Mouse (Mus musculus) stomach, embryonic 16.5 days (tissue): ENCODE data around the gene Cog3. TPM values are rescaled to one million over a fixed set of nuclear protein-coding genes. Genes with fewer than 3 reads are reported as not detected.

Experiments
- ATAC-seq: fragments of 200-750 bp; cut with Nextera tagmentation; 2 replicates; pipeline ENCODE4 v1.8.0; 2017; ENCODE audit warnings: moderate number of reproducible peaks, moderate TSS enrichment; ENCODE audit not compliant: insufficient read depth, low FRiP score
- H3K27ac ChIP-seq: fragments of 300-500 bp; sonication (generic); 2 replicates; pipeline ENCODE4 v1.5.1; 2014; ENCODE audit warnings: low read length
- H3K27me3 ChIP-seq: fragments of 300-500 bp; sonication (generic); 2 replicates; pipeline ENCODE4 v1.6.1; 2014; ENCODE audit warnings: low read length, control low read depth, mixed read lengths; ENCODE audit not compliant: control insufficient read depth, insufficient read depth
- H3K36me3 ChIP-seq: fragments of 300-500 bp; sonication (generic); 2 replicates; pipeline ENCODE4 v1.6.1; 2014; ENCODE audit warnings: low read length; ENCODE audit not compliant: control insufficient read depth, insufficient read depth
- H3K4me1 ChIP-seq: fragments of 300-500 bp; sonication (generic); 2 replicates; pipeline ENCODE4 v1.6.1; 2014; ENCODE audit warnings: low read length, control low read depth, mixed read lengths; ENCODE audit not compliant: control insufficient read depth, insufficient read depth
- H3K4me2 ChIP-seq: fragments of 300-500 bp; sonication (generic); 2 replicates; pipeline ENCODE4 v1.6.1; 2014; ENCODE audit warnings: low read depth, low read length, mixed read lengths
- H3K4me3 ChIP-seq: fragments of 300-500 bp; sonication (generic); replicated peaks from 2 replicates; pipeline ENCODE4 v1.5.1; 2014; ENCODE audit warnings: mild to moderate bottlenecking, low read length
- H3K9ac ChIP-seq: fragments of 300-500 bp; sonication (generic); 2 replicates; pipeline ENCODE4 v1.6.1; 2014; ENCODE audit warnings: low read length
- H3K9me3 ChIP-seq: fragments of 300-500 bp; sonication (generic); replicated peaks from 2 replicates; pipeline ENCODE4 v1.6.1; 2016; ENCODE audit warnings: low read length, control low read depth; ENCODE audit not compliant: control insufficient read depth
- WGBS: fragments of 180-500 bp; shearing (Covaris S2); extraction: QIAGEN DNeasy Blood & Tissue Kit; methylation state at CpG from one replicate; pipeline ENCODE4 v1.1.7; 2014; 5-methylcytosine and 5-hydroxymethylcytosine counted together
- polyA plus RNA-seq: library from polyadenylated mRNA; unstranded; fragments of >200 nt; fragmentation: Nextera tagmentation; extraction: Ambion mirVana; gene quantifications from 2 replicates; pipeline ENCODE4 v1.2.1, GENCODE M21; 2015

The Cog3 gene
- 21.7 and 22.1 TPM in 2 replicates for polyA plus RNA-seq

DNA sequence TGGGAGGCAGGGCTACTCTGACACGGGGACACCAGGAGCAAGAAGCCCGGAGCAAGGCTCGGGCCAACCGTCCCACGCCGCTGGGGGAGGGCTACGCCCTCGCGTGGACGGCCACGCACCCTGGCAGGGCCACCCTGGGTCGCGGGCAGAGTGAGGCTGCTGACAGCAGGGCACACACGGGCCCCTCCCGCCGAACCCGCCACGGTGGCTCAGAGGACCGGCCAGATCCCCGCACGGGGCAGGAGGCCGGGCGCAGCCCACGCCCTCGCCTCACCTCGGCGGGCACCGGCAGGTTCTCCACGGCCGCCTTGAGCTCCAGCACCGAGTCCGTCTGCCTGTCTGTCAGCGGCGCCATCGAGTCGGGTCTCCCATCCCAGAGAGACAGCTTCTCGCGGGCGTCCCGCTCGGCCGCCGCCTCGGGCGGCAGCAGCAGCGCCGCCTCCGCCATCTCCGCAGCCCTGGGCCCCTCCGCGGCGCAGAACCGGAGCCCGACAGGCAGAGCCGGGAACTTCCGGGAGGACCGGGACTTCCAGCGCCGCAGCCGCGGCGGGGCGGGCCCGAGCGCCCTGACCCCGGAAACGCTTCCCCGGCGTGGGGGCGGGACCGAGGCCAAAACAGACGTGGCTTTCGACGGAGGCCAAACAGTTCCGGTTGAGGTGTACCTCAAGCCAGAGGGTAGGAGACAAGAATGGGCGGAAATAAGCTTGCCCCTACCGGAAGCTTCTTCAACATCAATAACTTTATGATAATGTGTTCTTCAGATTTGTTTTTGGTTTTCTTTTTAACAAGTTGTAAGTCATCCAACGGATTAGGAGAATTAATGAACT is at the start of gene Cog3:
Gene Cog3, minus strand, starts transcription at position 527 of the 827 bp plus-strand sequence.
- Histone ChIP-seq H3K9ac (peak within 1 kb of the TSS; percentile 96), H3K4me3 (peak within 1 kb of the TSS; percentile 99), H3K9me3 (no peaks in the 10 kb centered on the region), H3K27me3 (no peaks in the 10 kb centered on the region), H3K4me1 (peaks cover 18% of the 10 kb centered on the region), H3K4me2 (peak within 1 kb of the TSS; percentile 60), H3K27ac (peak within 1 kb of the TSS; percentile 95), H3K36me3 (no peaks in the 10 kb centered on the region)
- ATAC-seq = peak; percentile 98
- WGBS = under 1% methylated on average over 78 of the region's 78 CpGs

DNA sequence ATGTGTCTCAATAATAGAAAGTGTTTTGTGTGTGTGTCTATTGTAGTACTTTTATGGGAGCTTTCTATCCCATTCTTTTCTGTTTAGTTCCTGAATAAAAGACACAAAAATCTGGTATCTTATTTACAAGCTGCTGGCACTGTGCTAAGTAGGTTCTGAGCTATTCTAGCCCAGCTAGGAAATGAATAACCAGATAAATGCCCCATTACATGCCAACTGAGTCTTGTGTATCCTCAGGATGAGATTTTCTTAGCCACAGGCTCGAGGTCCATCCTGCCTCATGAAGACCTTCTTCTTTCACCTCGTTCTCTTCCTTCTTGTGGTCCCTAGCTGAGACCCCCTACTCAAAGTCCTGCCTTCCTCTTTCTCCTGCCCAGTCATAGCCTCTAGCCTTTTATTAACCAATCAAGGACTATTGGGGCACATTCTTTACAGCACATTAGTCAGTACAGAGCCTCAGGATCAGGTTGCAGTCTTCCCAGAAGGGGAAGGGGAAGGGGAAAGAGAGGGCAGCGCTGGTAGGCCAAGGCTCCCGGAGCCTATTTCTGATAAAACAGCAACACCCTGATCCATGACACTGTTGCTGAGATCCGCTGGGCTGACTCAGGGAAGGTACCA is 43.6 kb upstream of the Cog3 start:
- Histone ChIP-seq H3K27ac (no peak overlapping the region), H3K9me3 (no peaks in the 10 kb centered on the region), H3K27me3 (no peaks in the 10 kb centered on the region), H3K9ac (no peak overlapping the region), H3K4me1 (0 out of 2 replicates have a peak, but pooled peaks cover 2% of the 10 kb centered on the region), H3K36me3 (no peaks in the 10 kb centered on the region), H3K4me3 (no peak overlapping the region), H3K4me2 (no peak overlapping the region)
- WGBS = 37% methylated on average over 5 of the region's 5 CpGs
- ATAC-seq = no peak

DNA sequence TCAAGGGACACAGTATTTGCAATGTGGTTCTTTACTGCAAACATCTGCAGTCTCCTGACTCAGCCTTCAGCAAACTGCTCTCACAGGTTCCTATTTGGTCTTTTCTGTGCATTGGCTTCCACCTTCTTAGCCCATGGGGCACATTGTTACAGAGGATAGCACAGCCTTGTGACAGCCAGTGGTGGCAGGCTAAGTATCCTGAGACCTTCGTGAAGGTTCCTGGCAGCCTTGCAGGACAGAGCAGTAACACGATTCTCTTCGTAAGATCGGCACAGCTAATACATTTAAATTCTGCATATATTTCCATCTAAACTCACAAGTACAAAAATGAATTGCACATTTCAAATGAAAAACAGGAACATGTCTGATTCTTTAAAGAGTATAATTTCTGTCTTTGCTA is 41.6 kb upstream of the Cog3 start:
- Histone ChIP-seq H3K27me3 (no peaks in the 10 kb centered on the region), H3K9ac (no peak overlapping the region), H3K36me3 (no peaks in the 10 kb centered on the region), H3K9me3 (no peaks in the 10 kb centered on the region), H3K4me2 (no peak overlapping the region), H3K4me3 (no peak overlapping the region), H3K27ac (no peak overlapping the region), H3K4me1 (0 out of 2 replicates have a peak, but pooled peaks cover 2% of the 10 kb centered on the region)
- WGBS = 88% methylated on average over 4 of the region's 4 CpGs
- no peak for ATAC-seq

DNA sequence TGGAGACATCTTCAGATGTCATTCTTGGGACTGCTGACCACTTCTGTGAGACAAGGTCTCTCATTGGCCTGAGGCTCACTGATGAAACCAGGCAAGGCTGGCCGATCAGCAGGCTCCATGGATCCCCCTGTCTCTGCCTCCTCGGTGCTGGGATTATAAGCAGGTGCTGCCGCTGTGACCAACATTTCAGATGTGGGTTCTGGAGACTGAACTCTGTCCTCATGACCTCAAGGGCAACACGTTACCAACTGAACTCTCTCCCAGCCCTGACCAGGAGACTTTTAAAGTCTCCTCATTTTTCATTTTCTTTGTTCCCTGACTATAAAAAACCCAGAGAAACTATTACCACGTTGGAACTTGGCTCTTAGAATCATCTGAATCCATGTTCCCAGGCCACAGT is 40.4 kb upstream of the Cog3 start:
- no peaks in the 10 kb centered on the region for H3K9me3 ChIP-seq
- 0 out of 2 replicates have a peak, but pooled peaks cover 2% of the 10 kb centered on the region for H3K4me1 ChIP-seq
- no peak overlapping the region for H3K4me2 ChIP-seq
- no peak overlapping the region for H3K4me3 ChIP-seq
- H3K9ac ChIP-seq = no peak overlapping the region
- no peaks in the 10 kb centered on the region for H3K36me3 ChIP-seq
- 63% methylated on average over 5 of the region's 5 CpGs for WGBS
- H3K27me3 ChIP-seq = no peaks in the 10 kb centered on the region
- ATAC-seq = no peak
- no peak overlapping the region for H3K27ac ChIP-seq

DNA sequence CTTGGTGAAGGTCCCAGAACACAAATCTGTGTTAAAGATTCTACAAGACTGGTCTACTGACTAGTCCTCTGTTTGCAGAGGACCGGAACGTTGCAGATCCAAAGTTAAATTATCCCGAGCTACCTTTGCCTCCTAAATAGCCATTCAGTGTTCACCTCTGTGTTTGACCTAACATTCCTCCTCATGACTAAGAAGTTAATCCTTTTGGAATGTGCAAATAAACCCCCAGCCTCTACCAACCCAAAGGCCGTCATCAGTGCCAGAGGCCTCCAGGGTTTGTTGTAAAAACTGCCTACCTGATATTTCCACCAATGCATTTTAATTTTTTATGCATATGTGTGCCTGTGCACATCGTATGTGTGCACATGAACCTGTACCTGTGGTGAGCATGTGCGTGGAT is 40.0 kb upstream of the Cog3 start:
- H3K27me3 ChIP-seq = no peaks in the 10 kb centered on the region
- H3K9me3 ChIP-seq = no peaks in the 10 kb centered on the region
- ATAC-seq = no peak
- no peaks in the 10 kb centered on the region for H3K36me3 ChIP-seq
- 55% methylated on average over 6 of the region's 6 CpGs for WGBS
- no peak overlapping the region for H3K9ac ChIP-seq
- no peak overlapping the region for H3K4me3 ChIP-seq
- 0 out of 2 replicates have a peak, but pooled peaks cover 2% of the 10 kb centered on the region for H3K4me1 ChIP-seq
- no peak overlapping the region for H3K27ac ChIP-seq
- H3K4me2 ChIP-seq = no peak overlapping the region

DNA sequence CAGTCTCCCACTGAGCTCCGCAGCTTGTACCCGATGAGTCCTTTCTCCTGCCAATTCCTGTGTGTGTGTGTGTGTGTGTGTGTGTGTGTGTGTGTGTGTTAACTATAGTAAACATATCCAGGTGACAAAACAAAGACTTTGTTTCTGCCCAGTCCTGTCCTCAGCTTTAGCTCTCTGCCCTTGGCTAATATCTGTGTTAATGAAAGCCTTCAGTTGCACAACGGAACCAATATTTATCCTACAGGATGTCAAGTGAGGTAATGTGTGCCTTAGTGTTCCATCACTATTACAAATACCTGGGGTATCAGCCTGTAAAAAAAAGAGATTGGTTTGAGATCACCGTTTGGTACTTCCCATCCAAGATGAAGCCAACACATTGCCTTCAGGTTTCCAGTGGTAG is 38.8 kb upstream of the Cog3 start:
- H3K9ac ChIP-seq = no peak overlapping the region
- no peak for ATAC-seq
- 80% methylated on average over 4 of the region's 4 CpGs for WGBS

DNA sequence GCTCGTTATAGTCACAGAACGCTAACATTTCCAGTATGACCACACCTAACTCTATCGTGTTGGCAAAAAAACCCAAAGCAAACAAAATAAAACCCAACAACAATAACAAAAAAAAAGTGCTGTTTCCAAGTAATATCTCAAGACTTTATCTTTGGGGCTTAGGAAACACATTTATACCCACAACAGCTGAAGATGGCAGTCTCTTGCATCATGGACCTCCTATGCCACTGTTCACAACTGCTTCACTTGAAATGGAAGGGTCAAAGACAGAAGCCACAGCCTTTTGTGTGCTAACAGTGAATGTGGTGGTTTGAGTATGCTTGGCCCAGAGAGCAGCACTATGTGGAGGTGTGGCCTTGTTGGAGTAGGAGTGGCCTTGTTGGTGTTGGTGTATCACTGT is 37.1 kb upstream of the Cog3 start:
- Histone ChIP-seq H3K27ac (no peak overlapping the region), H3K4me1 (0 out of 2 replicates have a peak, but pooled peaks cover 2% of the 10 kb centered on the region), H3K9ac (no peak overlapping the region), H3K27me3 (peaks cover 3% of the 10 kb centered on the region; the same call in 1 of the 2 replicates), H3K4me2 (no peak overlapping the region), H3K4me3 (no peak overlapping the region), H3K9me3 (no peaks in the 10 kb centered on the region), H3K36me3 (no peaks in the 10 kb centered on the region)
- ATAC-seq = no peak
- 78% methylated on average over 3 of the region's 3 CpGs for WGBS

More for the DNA sequence above, 38.8 kb upstream of the Cog3 start:
- Histone ChIP-seq H3K27ac (no peak overlapping the region), H3K27me3 (peaks cover 3% of the 10 kb centered on the region; the same call in 1 of the 2 replicates), H3K4me3 (no peak overlapping the region), H3K9me3 (no peaks in the 10 kb centered on the region), H3K4me1 (0 out of 2 replicates have a peak, but pooled peaks cover 2% of the 10 kb centered on the region), H3K36me3 (no peaks in the 10 kb centered on the region), H3K4me2 (no peak overlapping the region)

DNA sequence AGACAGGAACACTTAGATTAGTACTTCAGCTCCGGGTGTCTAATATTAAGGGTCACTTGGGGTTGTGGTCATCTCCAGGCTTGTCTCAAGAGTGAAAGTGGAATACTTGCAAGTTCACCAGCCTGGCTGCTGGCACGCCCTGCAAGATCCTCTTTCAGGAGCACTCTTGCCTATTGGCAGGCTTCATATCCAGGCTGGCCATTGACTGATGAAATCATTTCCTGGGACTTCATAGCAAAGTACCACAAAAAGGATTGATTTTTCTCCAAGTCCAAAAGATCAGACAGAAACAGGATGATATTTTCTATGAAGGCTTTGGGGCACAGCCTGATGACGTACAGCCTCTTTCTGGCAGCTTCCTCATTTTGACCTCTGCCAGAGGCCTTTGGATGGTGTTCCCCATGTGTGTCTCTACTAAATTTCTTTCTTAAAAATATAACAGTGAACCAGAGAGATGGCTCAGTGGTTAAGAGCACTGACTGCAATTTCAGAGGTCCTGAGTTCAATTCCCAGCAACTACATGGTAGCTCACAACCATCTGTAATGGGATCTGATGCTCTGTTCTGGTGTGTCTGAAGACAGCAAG is 36.2 kb upstream of the Cog3 start:
- no peak overlapping the region for H3K9ac ChIP-seq
- no peak overlapping the region for H3K27ac ChIP-seq
- no peak for ATAC-seq
- peaks cover 3% of the 10 kb centered on the region; the same call in 1 of the 2 replicates for H3K27me3 ChIP-seq
- H3K4me2 ChIP-seq = no peak overlapping the region
- H3K4me1 ChIP-seq = 0 out of 2 replicates have a peak, but pooled peaks cover 2% of the 10 kb centered on the region
- no peak overlapping the region for H3K4me3 ChIP-seq
- 75% methylated on average over 3 of the region's 3 CpGs for WGBS
- no peaks in the 10 kb centered on the region for H3K9me3 ChIP-seq
- H3K36me3 ChIP-seq = no peaks in the 10 kb centered on the region

DNA sequence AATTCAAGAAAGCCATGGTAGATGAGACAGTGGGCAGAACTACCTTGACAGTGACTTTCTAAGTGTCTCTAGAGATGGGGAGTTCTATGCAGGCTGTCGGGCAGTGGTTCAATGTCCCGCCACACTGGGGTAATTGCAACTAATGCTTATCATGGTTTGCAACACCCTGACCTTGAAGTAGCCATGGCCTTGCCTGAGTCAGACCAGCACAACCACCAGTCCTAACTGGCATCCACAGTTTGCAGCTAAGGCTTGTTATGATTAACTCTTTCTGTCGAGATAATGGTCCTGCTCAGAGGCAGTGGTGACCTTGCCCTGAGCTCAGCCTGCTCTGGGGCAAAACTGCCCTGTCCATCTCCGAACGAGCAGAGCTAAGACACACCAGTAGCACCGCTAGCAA is 35.0 kb upstream of the Cog3 start:
- Histone ChIP-seq H3K4me2 (no peak overlapping the region), H3K36me3 (no peaks in the 10 kb centered on the region), H3K4me3 (no peak overlapping the region), H3K4me1 (no peaks in the 10 kb centered on the region), H3K9ac (no peak overlapping the region), H3K27ac (no peak overlapping the region), H3K9me3 (no peaks in the 10 kb centered on the region), H3K27me3 (peaks cover 3% of the 10 kb centered on the region; the same call in 1 of the 2 replicates)
- WGBS = 68% methylated on average over 6 of the region's 6 CpGs
- ATAC-seq = no peak
